ENCODE assay signal across 14 mouse cellular contexts in genomic region chr2:153481108-153481860, GRCm38 (mm10). TPM values are rescaled to one million over a fixed set of nuclear protein-coding genes. Genes with fewer than 3 reads are reported as not detected.
DNase-seq lines count a peak whose midpoint lies in the region; ATAC-seq and TF ChIP-seq lines count a peak whose summit lies in the region.
"Had no signal": no experiment of that assay in that cellular context is flagged by ENCODE, and none has a peak within 500 bp of the region (broad histone marks: within the 10 kb centered on the region; RNA-seq: fewer than 3 reads in every experiment).

No protein-coding gene starts in this region.

- WGBS in liver, embryonic 11.5 days, result 69% methylated on average over 7 of the region's 7 CpGs
- 54% methylated on average over 7 of the region's 7 CpGs for WGBS in hindbrain, postnatal 0 days
- WGBS in liver, embryonic 16.5 days (ENCODE audit: insufficient replicate concordance), result 65% methylated on average over 7 of the region's 7 CpGs
- 78% methylated on average over 7 of the region's 7 CpGs for WGBS in midbrain, embryonic 11.5 days

- no peaks in the 10 kb centered on the region for H3K27me3 ChIP-seq in liver, embryonic 11.5 days (replicated peaks; ENCODE audit: control insufficient read depth, insufficient read depth, low read length)
- H3K27me3 ChIP-seq in hindbrain, postnatal 0 days (ENCODE audit: insufficient read depth, low read length), result no peaks in the 10 kb centered on the region
- no peaks in the 10 kb centered on the region for H3K27me3 ChIP-seq in liver, embryonic 16.5 days (ENCODE audit: control insufficient read depth, insufficient read depth, low read depth, low read length)
- no peaks in the 10 kb centered on the region; the same call in 1 of the 2 replicates for H3K27me3 ChIP-seq in midbrain, embryonic 11.5 days (ENCODE audit: control insufficient read depth, insufficient read depth, low read length)
- H3K27me3 ChIP-seq: midbrain, embryonic 15.5 days had no signal

- TF ChIP-seq CTCF in hindbrain, postnatal 0 days (IDR thresholded peaks at IDR 0.05; ENCODE audit: low read depth), result no peak

- H3K4me2 ChIP-seq in liver, embryonic 11.5 days, result no peak overlapping the region
- H3K4me2 ChIP-seq in hindbrain, postnatal 0 days (ENCODE audit: low read depth, low read length), result no peak overlapping the region
- H3K4me2 ChIP-seq in liver, embryonic 16.5 days (ENCODE audit: low read depth, low read length), result no peak overlapping the region
- H3K4me2 ChIP-seq in midbrain, embryonic 11.5 days, result no peak overlapping the region
- H3K4me2 ChIP-seq: midbrain, embryonic 15.5 days had no signal

- H3K27ac ChIP-seq in liver, embryonic 11.5 days (ENCODE audit: low read depth, low read length), result no peak overlapping the region
- H3K27ac ChIP-seq in hindbrain, postnatal 0 days, result peak overlapping the region; percentile 76
- H3K27ac ChIP-seq in liver, embryonic 16.5 days (ENCODE audit: low read length), result 0 out of 2 replicates have a peak overlapping the region, but pooled peaks have one; percentile 1
- H3K27ac ChIP-seq in midbrain, embryonic 11.5 days (ENCODE audit: low read depth, low read length), result no peak overlapping the region
- H3K27ac ChIP-seq: kidney, postnatal 0 days; midbrain, embryonic 15.5 days had no signal

- DNase-seq in frontal cortex, adult 2 months (ENCODE audit: extremely low spot score in 1 of 2, low spot score in 1 of 2), result no peak
- DNase-seq in liver, embryonic 11.5 days (ENCODE audit: low spot score), result no peak
- DNase-seq in liver, result no peak
- DNase-seq in hindbrain, postnatal 0 days (ENCODE audit: low spot score), result peak; percentile 31
- no peak for DNase-seq in urinary bladder, postnatal 14 days (ENCODE audit: low spot score)
- no peak for DNase-seq in midbrain, embryonic 11.5 days (ENCODE audit: low spot score, missing footprints)
- DNase-seq: gastrocnemius, postnatal 36 days had no signal

- H3K4me3 ChIP-seq in liver, embryonic 11.5 days (ENCODE audit: low read depth, low read length), result no peak overlapping the region
- H3K4me3 ChIP-seq in hindbrain, postnatal 0 days (ENCODE audit: low read length), result no peak overlapping the region
- H3K4me3 ChIP-seq in liver, embryonic 16.5 days (ENCODE audit: low read depth, low read length), result no peak overlapping the region
- H3K4me3 ChIP-seq in midbrain, embryonic 11.5 days (ENCODE audit: low read depth, low read length), result no peak overlapping the region
- H3K4me3 ChIP-seq: midbrain, embryonic 15.5 days had no signal

- H3K4me1 ChIP-seq in liver, embryonic 11.5 days (replicated peaks; ENCODE audit: control insufficient read depth, insufficient read depth, low read length), result peaks cover 55% of the 10 kb centered on the region
- peaks cover 31% of the 10 kb centered on the region for H3K4me1 ChIP-seq in hindbrain, postnatal 0 days (ENCODE audit: insufficient read depth, low read length)
- peaks cover 46% of the 10 kb centered on the region for H3K4me1 ChIP-seq in liver, embryonic 16.5 days (ENCODE audit: control insufficient read depth, low read depth, low read length)
- peaks cover 21% of the 10 kb centered on the region for H3K4me1 ChIP-seq in midbrain, embryonic 11.5 days (ENCODE audit: control insufficient read depth, insufficient read depth, low read length)

- no peaks in the 10 kb centered on the region for H3K9me3 ChIP-seq in liver, embryonic 11.5 days (ENCODE audit: control insufficient read depth, low read length)
- no peaks in the 10 kb centered on the region for H3K9me3 ChIP-seq in hindbrain, postnatal 0 days (ENCODE audit: low read length)
- no peaks in the 10 kb centered on the region for H3K9me3 ChIP-seq in liver, embryonic 16.5 days (replicated peaks; ENCODE audit: control insufficient read depth, low read length)
- H3K9me3 ChIP-seq in midbrain, embryonic 11.5 days (ENCODE audit: control insufficient read depth, low read length), result no peaks in the 10 kb centered on the region
- H3K9me3 ChIP-seq: midbrain, embryonic 15.5 days had no signal

- peak; percentile 47 for ATAC-seq in frontal cortex, adult (ENCODE audit: low TSS enrichment)
- no peak for ATAC-seq in liver, embryonic 11.5 days (replicated peaks; ENCODE audit: low FRiP score)
- ATAC-seq in hindbrain, postnatal 0 days, result no peak
- no peak for ATAC-seq in liver, embryonic 16.5 days (ENCODE audit: low read depth)
- no peak for ATAC-seq in midbrain, embryonic 11.5 days (ENCODE audit: low FRiP score)
- ATAC-seq: midbrain, embryonic 15.5 days had no signal

- H3K36me3 ChIP-seq in liver, embryonic 11.5 days (ENCODE audit: control insufficient read depth, insufficient read depth, low read length), result peaks cover 4% of the 10 kb centered on the region; the same call in 1 of the 2 replicates
- peaks cover 12% of the 10 kb centered on the region; the same call in 1 of the 2 replicates for H3K36me3 ChIP-seq in hindbrain, postnatal 0 days (ENCODE audit: insufficient read depth, low read length)
- H3K36me3 ChIP-seq in liver, embryonic 16.5 days (ENCODE audit: control insufficient read depth, insufficient read depth), result no peaks in the 10 kb centered on the region
- H3K36me3 ChIP-seq in midbrain, embryonic 11.5 days (ENCODE audit: control insufficient read depth, insufficient read depth, low read length), result no peaks in the 10 kb centered on the region
- H3K36me3 ChIP-seq: midbrain, embryonic 15.5 days had no signal

- H3K9ac ChIP-seq in liver, embryonic 11.5 days (ENCODE audit: low read depth, low read length), result peak overlapping the region; percentile 26; the same call in 1 of the 2 replicates
- 0 out of 2 replicates have a peak overlapping the region, but pooled peaks have one; percentile 9 for H3K9ac ChIP-seq in hindbrain, postnatal 0 days (replicated peaks; ENCODE audit: low read length)
- H3K9ac ChIP-seq in liver, embryonic 16.5 days (ENCODE audit: low read depth, low read length), result 0 out of 2 replicates have a peak overlapping the region, but pooled peaks have one; percentile 3
- no peak overlapping the region for H3K9ac ChIP-seq in midbrain, embryonic 11.5 days (ENCODE audit: low read length)
- H3K9ac ChIP-seq: midbrain, embryonic 15.5 days had no signal

RNA-seq across cellular contexts. Expression of gene 4930404H24Rik, which starts 11.3 kb away (rescaled TPM):
- polyA plus RNA-seq in frontal cortex, adult 2 months (2012; rRNA removed), result not detected in 2 replicates
- polyA plus RNA-seq in liver, embryonic 11.5 days (2014; fragmentation: Nextera tagmentation; extraction: Ambion mirVana), result not detected in 2 replicates
- not detected in 2 replicates for total RNA-seq in hindbrain, postnatal 0 days (2014; rRNA removed)
- not detected in 2 replicates for polyA plus RNA-seq in hindbrain, postnatal 0 days (2015; fragmentation: Nextera tagmentation; extraction: Ambion mirVana)
- not detected in 2 replicates for polyA plus RNA-seq in liver, embryonic 16.5 days (2015; fragmentation: Nextera tagmentation; extraction: Ambion mirVana)
- not detected in 2 replicates for polyA plus RNA-seq in midbrain, embryonic 11.5 days (2014; fragmentation: Nextera tagmentation; extraction: Ambion mirVana)
- total RNA-seq: gastrocnemius, postnatal 36 days; left cerebral cortex, adult 8-10 months had no signal
- polyA plus RNA-seq: kidney, postnatal 0 days; lung, embryonic 16.5 days; midbrain, embryonic 15.5 days; small intestine, adult 2 months had no signal

RNA-seq across cellular contexts. Expression of gene Nol4l, which starts 48.5 kb away (rescaled TPM):
- polyA plus RNA-seq in frontal cortex, adult 2 months (2012; rRNA removed), result 35.8 and 36.3 TPM in 2 replicates
- polyA plus RNA-seq in liver, embryonic 11.5 days (2014; fragmentation: Nextera tagmentation; extraction: Ambion mirVana), result 14.1 and 15.8 TPM in 2 replicates
- total RNA-seq in hindbrain, postnatal 0 days (2014; rRNA removed), result 68.3 and 80.8 TPM in 2 replicates
- polyA plus RNA-seq in hindbrain, postnatal 0 days (2015; fragmentation: Nextera tagmentation; extraction: Ambion mirVana), result 23.7 and 24.2 TPM in 2 replicates
- polyA plus RNA-seq in liver, embryonic 16.5 days (2015; fragmentation: Nextera tagmentation; extraction: Ambion mirVana), result 3.9 and 4.3 TPM in 2 replicates
- 19.5 and 19.9 TPM in 2 replicates for polyA plus RNA-seq in midbrain, embryonic 11.5 days (2014; fragmentation: Nextera tagmentation; extraction: Ambion mirVana)

Comparison
In these comparisons a context has a peak if more than half of its experiments do, and no peak if none do; other contexts are left out.
1. H3K27ac ChIP-seq: peak in hindbrain, postnatal 0 days (single experiment) and liver, embryonic 16.5 days (single experiment); none in liver, embryonic 11.5 days (single experiment) and midbrain, embryonic 11.5 days (single experiment).